ENCODE assay signal across 8 mouse cellular contexts in the genomic region with DNA sequence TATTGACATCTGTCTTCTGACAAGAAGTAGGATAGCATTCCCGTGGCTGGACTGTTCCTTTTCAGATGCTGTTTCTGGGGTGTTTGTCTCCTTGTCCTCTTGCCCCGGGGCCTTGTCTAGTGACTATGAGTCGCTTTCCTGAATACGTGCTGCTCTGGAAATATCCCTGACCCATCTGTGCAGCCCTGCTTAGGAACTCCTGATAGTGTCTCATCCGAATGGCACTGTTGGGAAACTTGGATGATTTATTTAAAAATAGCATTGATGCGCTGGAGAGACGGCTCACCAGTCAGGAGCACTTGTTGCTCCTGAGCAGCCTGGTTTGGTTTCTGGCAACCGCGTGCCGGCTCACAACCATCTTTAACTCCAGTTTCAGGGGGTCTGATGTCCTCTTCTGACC. TPM values are rescaled to one million over a fixed set of nuclear protein-coding genes. Genes with fewer than 3 reads are reported as not detected.
A peak's percentile ranks its signal among the peaks of the same experiment; 100 is the strongest.
DNase-seq lines count a peak whose midpoint lies in the region; ATAC-seq lines count a peak whose summit lies in the region.

No protein-coding gene starts in this region.

- 0 out of 2 replicates have a peak, but pooled peaks cover 6% of the 10 kb centered on the region for H3K36me3 ChIP-seq in limb, embryonic 13.5 days

- H3K27ac ChIP-seq in limb, embryonic 13.5 days, result no peak overlapping the region

- no peaks in the 10 kb centered on the region for H3K9me3 ChIP-seq in limb, embryonic 13.5 days

- peak overlapping the region; percentile 84 for H3K4me3 ChIP-seq in limb, embryonic 13.5 days

- H3K4me2 ChIP-seq in limb, embryonic 13.5 days (replicated peaks), result peak overlapping the region; percentile 85

- peak; percentile 45 for DNase-seq in adrenal gland, postnatal 14 days
- no peak for DNase-seq in adrenal gland, postnatal 25 days
- DNase-seq in thymus, postnatal 4 days, result peak; percentile 32
- no peak for DNase-seq in thymus, postnatal 0 days (ENCODE audit: low spot score)
- no peak for DNase-seq in embryo, embryonic 10.5 days (ENCODE audit: low spot score)
- no peak for DNase-seq in layer of hippocampus, postnatal 36 days
- no peak for DNase-seq in ovary, postnatal 36 days (ENCODE audit: low spot score)

- peaks cover 46% of the 10 kb centered on the region for H3K4me1 ChIP-seq in limb, embryonic 13.5 days

- H3K27me3 ChIP-seq in limb, embryonic 13.5 days, result no peaks in the 10 kb centered on the region

- peak overlapping the region; percentile 93; the same call in 1 of the 2 replicates for H3K9ac ChIP-seq in limb, embryonic 13.5 days

- 75% methylated on average over 10 of the region's 10 CpGs for WGBS in limb, embryonic 13.5 days

- ATAC-seq in limb, embryonic 13.5 days (ENCODE audit: low FRiP score, low read depth), result no peak

RNA-seq across cellular contexts. Expression of a gene that starts 1.6 kb away (rescaled TPM):
- total RNA-seq in adrenal gland, postnatal 14 days (2021), result 57.3 and 61.2 TPM in 2 replicates
- total RNA-seq in adrenal gland, postnatal 25 days (2021), result 47.5 and 49.5 TPM in 2 replicates
- 16.0 and 19.1 TPM in 2 replicates for polyA plus RNA-seq in thymus, postnatal 0 days (2015; fragmentation: Nextera tagmentation; extraction: Ambion mirVana)
- polyA plus RNA-seq in limb, embryonic 13.5 days (2015; fragmentation: Nextera tagmentation; extraction: Ambion mirVana), result 15.2 and 15.9 TPM in 2 replicates
- 10 to 100 TPM; 94.0 to 99.0 TPM for total RNA-seq in layer of hippocampus, postnatal 36 days (2021)

Comparison
In these comparisons a context has a peak if more than half of its experiments do, and no peak if none do; other contexts are left out.
1. DNase-seq: peak in adrenal gland, postnatal 14 days (single experiment) and thymus, postnatal 4 days (single experiment); none in adrenal gland, postnatal 25 days (single experiment), thymus, postnatal 0 days (single experiment), embryo, embryonic 10.5 days (single experiment), layer of hippocampus, postnatal 36 days (0 of 2) and ovary, postnatal 36 days (single experiment).